23 mouse cellular contexts compared by ENCODE assay signal in genomic region chr8:11135135-11135534, GRCm38 (mm10).
DNase-seq lines count a peak whose midpoint lies in the region; ATAC-seq and TF ChIP-seq lines count a peak whose summit lies in the region.
"Had no signal": no experiment of that assay in that cellular context is flagged by ENCODE, and none has a peak within 500 bp of the region (broad histone marks: within the 10 kb centered on the region; RNA-seq: fewer than 3 reads in every experiment).

No protein-coding gene starts in this region.

- no peaks in the 10 kb centered on the region for H3K4me1 ChIP-seq in lung, embryonic 14.5 days (ENCODE audit: insufficient read depth)
- no peaks in the 10 kb centered on the region for H3K4me1 ChIP-seq in embryonic facial prominence, embryonic 10.5 days
- H3K4me1 ChIP-seq in embryonic facial prominence, embryonic 14.5 days (ENCODE audit: control insufficient read depth, insufficient read depth, low read length): 0 out of 2 replicates have a peak, but pooled peaks cover 6% of the 10 kb centered on the region
- H3K4me1 ChIP-seq in hindbrain, embryonic 12.5 days: no peaks in the 10 kb centered on the region
- H3K4me1 ChIP-seq: forebrain, embryonic 12.5 days; heart, embryonic 12.5 days; hindbrain, embryonic 10.5 days; hindbrain, embryonic 15.5 days had no signal

- H3K27ac ChIP-seq in lung, embryonic 14.5 days (ENCODE audit: low read depth): no peak overlapping the region
- H3K27ac ChIP-seq in embryonic facial prominence, embryonic 10.5 days (replicated peaks): no peak overlapping the region
- peak overlapping the region; percentile 75 for H3K27ac ChIP-seq in embryonic facial prominence, embryonic 14.5 days (replicated peaks; ENCODE audit: low read depth, low read length)
- H3K27ac ChIP-seq in hindbrain, embryonic 12.5 days: no peak overlapping the region
- H3K27ac ChIP-seq: forebrain, embryonic 12.5 days; gastrocnemius, adult 2 months; hindbrain, embryonic 10.5 days; hindbrain, embryonic 15.5 days had no signal

- H3K4me3 ChIP-seq in lung, embryonic 14.5 days (ENCODE audit: low read depth, low read length): no peak overlapping the region
- no peak overlapping the region for H3K4me3 ChIP-seq in embryonic facial prominence, embryonic 10.5 days
- H3K4me3 ChIP-seq in embryonic facial prominence, embryonic 14.5 days (ENCODE audit: low read depth, low read length): no peak overlapping the region
- H3K4me3 ChIP-seq in hindbrain, embryonic 12.5 days: no peak overlapping the region
- H3K4me3 ChIP-seq: forebrain, embryonic 12.5 days; gastrocnemius, adult 2 months; heart, embryonic 12.5 days; hindbrain, embryonic 10.5 days; hindbrain, embryonic 15.5 days had no signal

- no peak for TF ChIP-seq CTCF in lung, embryonic 14.5 days (IDR thresholded peaks at IDR 0.05; ENCODE audit: low read depth)

- no peaks in the 10 kb centered on the region for H3K9me3 ChIP-seq in lung, embryonic 14.5 days (ENCODE audit: low read depth, low read length)
- H3K9me3 ChIP-seq in embryonic facial prominence, embryonic 10.5 days: no peaks in the 10 kb centered on the region
- H3K9me3 ChIP-seq in embryonic facial prominence, embryonic 14.5 days (ENCODE audit: control insufficient read depth, low read length): no peaks in the 10 kb centered on the region
- no peaks in the 10 kb centered on the region for H3K9me3 ChIP-seq in hindbrain, embryonic 12.5 days (replicated peaks)
- H3K9me3 ChIP-seq: forebrain, embryonic 12.5 days; heart, embryonic 12.5 days; hindbrain, embryonic 10.5 days; hindbrain, embryonic 15.5 days had no signal

- H3K9ac ChIP-seq in lung, embryonic 14.5 days: no peak overlapping the region
- no peak overlapping the region for H3K9ac ChIP-seq in embryonic facial prominence, embryonic 14.5 days (ENCODE audit: low read depth, low read length)
- H3K9ac ChIP-seq in hindbrain, embryonic 12.5 days: no peak overlapping the region
- H3K9ac ChIP-seq: forebrain, embryonic 12.5 days; heart, embryonic 12.5 days; hindbrain, embryonic 15.5 days had no signal

- ATAC-seq in lung, embryonic 14.5 days (ENCODE audit: insufficient read depth): peak; percentile 21; the same call in 1 of the 2 replicates
- peak; percentile 77 for ATAC-seq in embryonic facial prominence, embryonic 14.5 days (ENCODE audit: low read depth)
- no peak for ATAC-seq in hindbrain, embryonic 12.5 days (ENCODE audit: low FRiP score)
- ATAC-seq: activated CD4-positive, CD25-positive, alpha-beta regulatory T cell, adult 4 months; forebrain, embryonic 16.5 days; intestine, embryonic 16.5 days; Patski had no signal

- H3K4me2 ChIP-seq in lung, embryonic 14.5 days: no peak overlapping the region
- H3K4me2 ChIP-seq in embryonic facial prominence, embryonic 14.5 days (ENCODE audit: low read depth, low read length): no peak overlapping the region
- no peak overlapping the region for H3K4me2 ChIP-seq in hindbrain, embryonic 12.5 days (replicated peaks)
- H3K4me2 ChIP-seq: forebrain, embryonic 12.5 days; heart, embryonic 12.5 days; hindbrain, embryonic 15.5 days had no signal

- 64% methylated on average over 11 of the region's 11 CpGs for WGBS in lung, embryonic 14.5 days
- WGBS in embryonic facial prominence, embryonic 10.5 days: 81% methylated on average over 11 of the region's 11 CpGs
- 50% methylated on average over 11 of the region's 11 CpGs for WGBS in embryonic facial prominence, embryonic 14.5 days
- WGBS in hindbrain, embryonic 12.5 days: 82% methylated on average over 11 of the region's 11 CpGs

- no peaks in the 10 kb centered on the region for H3K27me3 ChIP-seq in lung, embryonic 14.5 days (ENCODE audit: insufficient read depth, low read length)
- H3K27me3 ChIP-seq in embryonic facial prominence, embryonic 10.5 days (replicated peaks; ENCODE audit: low read depth, poor library complexity, severe bottlenecking): no peaks in the 10 kb centered on the region
- H3K27me3 ChIP-seq in embryonic facial prominence, embryonic 14.5 days (replicated peaks; ENCODE audit: control insufficient read depth, insufficient read depth, low read length): no peaks in the 10 kb centered on the region
- H3K27me3 ChIP-seq in hindbrain, embryonic 12.5 days: no peaks in the 10 kb centered on the region
- H3K27me3 ChIP-seq: CH12.LX; heart, embryonic 12.5 days; hindbrain, embryonic 15.5 days; Patski had no signal

- peak; percentile 21 for DNase-seq in lung, embryonic 14.5 days
- DNase-seq in lung, postnatal 10 days: no peak
- DNase-seq in embryo, embryonic 10.5 days (ENCODE audit: low spot score): peak; percentile 13
- DNase-seq in embryonic facial prominence, embryonic 10.5 days (ENCODE audit: low spot score): peak; percentile 41
- peak; percentile 86 for DNase-seq in embryonic facial prominence, embryonic 14.5 days (ENCODE audit: low spot score)
- no peak for DNase-seq in kidney, postnatal 10 days
- no peak for DNase-seq in left cerebral cortex, postnatal 36 days (ENCODE audit: low spot score in 2 of 2)
- DNase-seq: adrenal gland, postnatal 14 days; cerebellum, adult 11-12 months; cerebellum, adult 9-11 months; cerebellum, postnatal 36 days; gastrocnemius, adult 2 months; gastrocnemius, postnatal 25 days had no signal

- intact Hi-C loops in left cerebral cortex, postnatal 36 days (cut with DNase I): no loop called here

- no peaks in the 10 kb centered on the region for H3K36me3 ChIP-seq in lung, embryonic 14.5 days (ENCODE audit: insufficient read depth)
- H3K36me3 ChIP-seq in embryonic facial prominence, embryonic 10.5 days (replicated peaks): no peaks in the 10 kb centered on the region
- no peaks in the 10 kb centered on the region for H3K36me3 ChIP-seq in embryonic facial prominence, embryonic 14.5 days (ENCODE audit: control insufficient read depth, insufficient read depth, low read length)
- H3K36me3 ChIP-seq in hindbrain, embryonic 12.5 days: no peaks in the 10 kb centered on the region
- H3K36me3 ChIP-seq: forebrain, embryonic 12.5 days; heart, embryonic 12.5 days; hindbrain, embryonic 10.5 days; hindbrain, embryonic 15.5 days had no signal

Comparison
In these comparisons a context has a peak if more than half of its experiments do, and no peak if none do; other contexts are left out.
1. DNase-seq: peak in lung, embryonic 14.5 days (single experiment), embryo, embryonic 10.5 days (single experiment), embryonic facial prominence, embryonic 10.5 days (single experiment) and embryonic facial prominence, embryonic 14.5 days (single experiment); none in lung, postnatal 10 days (single experiment), kidney, postnatal 10 days (single experiment) and left cerebral cortex, postnatal 36 days (0 of 2).